In genomic region chr4:120369156-120369555, GRCm38 (mm10) we compare ENCODE assay signal across 9 mouse cellular contexts. TPM values are rescaled to one million over a fixed set of nuclear protein-coding genes. Genes with fewer than 3 reads are reported as not detected.
A peak's percentile ranks its signal among the peaks of the same experiment; 100 is the strongest.
DNase-seq lines count a peak whose midpoint lies in the region; ATAC-seq and TF ChIP-seq lines count a peak whose summit lies in the region.
"Had no signal": no experiment of that assay in that cellular context is flagged by ENCODE, and none has a peak within 500 bp of the region (broad histone marks: within the 10 kb centered on the region; RNA-seq: fewer than 3 reads in every experiment).

No protein-coding gene starts in this region.

- peak overlapping the region; percentile 61; the same call in 1 of the 2 replicates for H3K27ac ChIP-seq in layer of hippocampus, adult 2 months
- no peak overlapping the region; a peak in 1 of 4 replicates for H3K27ac ChIP-seq in heart, embryonic 14.5 days (replicated peaks in 1 of 2; ENCODE audit: control insufficient read depth in 1 of 2, insufficient read depth in 1 of 2, low read depth in 2 of 2, low read length in 2 of 2)
- no peak overlapping the region for H3K27ac ChIP-seq in midbrain, postnatal 0 days (ENCODE audit: low read depth, low read length)
- H3K27ac ChIP-seq in left cerebral cortex, adult 2 months: no peak overlapping the region
- H3K27ac ChIP-seq in hindbrain, embryonic 13.5 days: no peak overlapping the region; the same call in none of the 2 replicates
- H3K27ac ChIP-seq: liver, embryonic 15.5 days had no signal

- H3K4me1 ChIP-seq in heart, embryonic 14.5 days (ENCODE audit: control insufficient read depth in 2 of 2, insufficient read depth in 2 of 2, low read length in 2 of 2): peaks cover 11 to 16% of the 10 kb centered on the region in 2 experiments; a peak in 3 of 4 replicates
- peaks cover 14% of the 10 kb centered on the region; the same call in 1 of the 2 replicates for H3K4me1 ChIP-seq in midbrain, postnatal 0 days (ENCODE audit: insufficient read depth, low read length)
- peaks cover 58% of the 10 kb centered on the region for H3K4me1 ChIP-seq in hindbrain, embryonic 13.5 days (replicated peaks)

- peak overlapping the region; percentile 53; the same call in 1 of the 2 replicates for H3K4me2 ChIP-seq in heart, embryonic 14.5 days (ENCODE audit: low read length)
- no peak overlapping the region for H3K4me2 ChIP-seq in midbrain, postnatal 0 days (ENCODE audit: low read depth, low read length, poor library complexity, severe bottlenecking)
- no peak overlapping the region; the same call in 1 of the 2 replicates for H3K4me2 ChIP-seq in hindbrain, embryonic 13.5 days
- H3K4me2 ChIP-seq: liver, embryonic 15.5 days had no signal

- TF ChIP-seq CTCF in layer of hippocampus, adult 2 months (conservative IDR thresholded peaks at IDR 0.05): no peak
- TF ChIP-seq CTCF in midbrain, postnatal 0 days (IDR thresholded peaks at IDR 0.05): no peak
- no peak for TF ChIP-seq CTCF in left cerebral cortex, adult 2 months (IDR thresholded peaks at IDR 0.05)

- 29% methylated on average over 2 of the region's 2 CpGs for WGBS in heart, embryonic 14.5 days
- 20% methylated on average over 2 of the region's 2 CpGs for WGBS in midbrain, postnatal 0 days
- 36% methylated on average over 2 of the region's 2 CpGs for WGBS in hindbrain, embryonic 13.5 days

- peaks cover 20% of the 10 kb centered on the region for H3K27me3 ChIP-seq in heart, embryonic 14.5 days (ENCODE audit: control insufficient read depth, insufficient read depth, low read length)
- no peaks in the 10 kb centered on the region; the same call in 1 of the 2 replicates for H3K27me3 ChIP-seq in midbrain, postnatal 0 days (ENCODE audit: insufficient read depth, low read length)
- H3K27me3 ChIP-seq in hindbrain, embryonic 13.5 days: 0 out of 2 replicates have a peak, but pooled peaks cover 16% of the 10 kb centered on the region
- H3K27me3 ChIP-seq: liver, embryonic 15.5 days had no signal

- no peak overlapping the region for H3K9ac ChIP-seq in heart, embryonic 14.5 days (ENCODE audit: low read length)
- no peak overlapping the region for H3K9ac ChIP-seq in midbrain, postnatal 0 days (replicated peaks; ENCODE audit: low read length, poor library complexity, severe bottlenecking)
- H3K9ac ChIP-seq in hindbrain, embryonic 13.5 days: no peak overlapping the region
- H3K9ac ChIP-seq: liver, embryonic 15.5 days had no signal

- no peaks in the 10 kb centered on the region for H3K9me3 ChIP-seq in heart, embryonic 14.5 days (ENCODE audit: control insufficient read depth, low read length)
- no peaks in the 10 kb centered on the region for H3K9me3 ChIP-seq in midbrain, postnatal 0 days (ENCODE audit: low read length)
- no peaks in the 10 kb centered on the region for H3K9me3 ChIP-seq in hindbrain, embryonic 13.5 days
- H3K9me3 ChIP-seq: liver, embryonic 15.5 days had no signal

- intact Hi-C loops in left cerebral cortex, adult 2 months (cut with DNase I): loop anchor here (2.0 kb wide), 2 partner anchors 84 to 144 kb away; no protein-coding TSS in a partner anchor

- no peaks in the 10 kb centered on the region for H3K36me3 ChIP-seq in heart, embryonic 14.5 days (ENCODE audit: control insufficient read depth, insufficient read depth, low read length)
- H3K36me3 ChIP-seq in midbrain, postnatal 0 days (ENCODE audit: insufficient read depth, low read length): no peaks in the 10 kb centered on the region
- H3K36me3 ChIP-seq in hindbrain, embryonic 13.5 days: no peaks in the 10 kb centered on the region
- H3K36me3 ChIP-seq: liver, embryonic 15.5 days had no signal

- ATAC-seq in heart, embryonic 14.5 days (ENCODE audit: insufficient number of reproducible peaks, insufficient read depth, low FRiP score, low read depth): no peak
- no peak for ATAC-seq in midbrain, postnatal 0 days (ENCODE audit: low FRiP score)
- no peak for ATAC-seq in hindbrain, embryonic 13.5 days (ENCODE audit: low FRiP score)

- H3K4me3 ChIP-seq in layer of hippocampus, adult 2 months: no peak overlapping the region
- H3K4me3 ChIP-seq in heart, embryonic 14.5 days (ENCODE audit: control insufficient read depth in 1 of 2, insufficient read depth in 1 of 2, low read depth in 1 of 2, low read length in 2 of 2): no peak overlapping the region
- H3K4me3 ChIP-seq in midbrain, postnatal 0 days (ENCODE audit: low read depth, low read length): no peak overlapping the region
- no peak overlapping the region for H3K4me3 ChIP-seq in left cerebral cortex, adult 2 months
- no peak overlapping the region for H3K4me3 ChIP-seq in hindbrain, embryonic 13.5 days
- H3K4me3 ChIP-seq: liver, embryonic 15.5 days had no signal

- DNase-seq in layer of hippocampus, adult 2 months (ENCODE audit: low spot score in 2 of 2): no peak
- no peak for DNase-seq in layer of hippocampus, postnatal 36 days
- DNase-seq in adrenal gland, postnatal 36 days: peak; percentile 54 to 79
- peak; percentile 45 for DNase-seq in midbrain, postnatal 0 days (ENCODE audit: low spot score)
- DNase-seq in spleen, adult 18-20 months: no peak
- no peak for DNase-seq in left cerebral cortex, adult 2 months (ENCODE audit: extremely low spot score in 1 of 2, low spot score in 2 of 2)

RNA-seq across cellular contexts. Expression of gene Scmh1, which starts 35.9 kb away (rescaled TPM):
- 10 to 100 TPM; 87.9 to 92.3 TPM for total RNA-seq in layer of hippocampus, adult 2 months (2021)
- total RNA-seq in layer of hippocampus, postnatal 36 days (2021): 10 to 100 TPM; 86.8 to 97.9 TPM
- 10 to 100 TPM; 38.6 to 45.9 TPM for total RNA-seq in adrenal gland, postnatal 36 days (2021)
- polyA plus RNA-seq in heart, embryonic 14.5 days (2014; fragmentation: Nextera tagmentation; extraction: Ambion mirVana): 81.6 and 85.3 TPM in 2 replicates
- 53.6 and 57.3 TPM in 2 replicates for total RNA-seq in midbrain, postnatal 0 days (2014; rRNA removed)
- 66.8 TPM in 2 replicates for polyA plus RNA-seq in midbrain, postnatal 0 days (2015; fragmentation: Nextera tagmentation; extraction: Ambion mirVana)
- 10 to 100 TPM; 82.9 to 91.5 TPM for total RNA-seq in left cerebral cortex, adult 2 months (2021)
- 84.7 and 85.7 TPM in 2 replicates for polyA plus RNA-seq in hindbrain, embryonic 13.5 days (2015; fragmentation: Nextera tagmentation; extraction: Ambion mirVana)

Comparison
In these comparisons a context has a peak if more than half of its experiments do, and no peak if none do; other contexts are left out.
1. DNase-seq: peak in adrenal gland, postnatal 36 days (2 of 2) and midbrain, postnatal 0 days (single experiment); none in layer of hippocampus, adult 2 months (0 of 2), layer of hippocampus, postnatal 36 days (0 of 2), spleen, adult 18-20 months (0 of 2) and left cerebral cortex, adult 2 months (0 of 2).